9 mouse cellular contexts compared by ENCODE assay signal in genomic region chr1:38217912-38218795, GRCm38 (mm10).
DNase-seq lines count a peak whose midpoint lies in the region; ATAC-seq lines count a peak whose summit lies in the region.
"Had no signal": no experiment of that assay in that cellular context is flagged by ENCODE, and none has a peak within 500 bp of the region (broad histone marks: within the 10 kb centered on the region; RNA-seq: fewer than 3 reads in every experiment).

No protein-coding gene starts in this region.

- ATAC-seq in midbrain, embryonic 11.5 days (ENCODE audit: low FRiP score): no peak
- no peak for ATAC-seq in midbrain, embryonic 14.5 days (ENCODE audit: low FRiP score, low TSS enrichment)
- no peak for ATAC-seq in neural tube, embryonic 13.5 days (ENCODE audit: low read depth)

- no peaks in the 10 kb centered on the region for H3K4me1 ChIP-seq in midbrain, embryonic 11.5 days (ENCODE audit: control insufficient read depth, insufficient read depth, low read length)
- no peaks in the 10 kb centered on the region for H3K4me1 ChIP-seq in midbrain, embryonic 14.5 days (ENCODE audit: control insufficient read depth, insufficient read depth, low read length)
- peaks cover 31% of the 10 kb centered on the region for H3K4me1 ChIP-seq in neural tube, embryonic 13.5 days (replicated peaks)

- H3K4me2 ChIP-seq in midbrain, embryonic 11.5 days: no peak overlapping the region
- no peak overlapping the region for H3K4me2 ChIP-seq in midbrain, embryonic 14.5 days (ENCODE audit: low read length)
- H3K4me2 ChIP-seq in neural tube, embryonic 13.5 days: peak overlapping the region; percentile 34

- intact Hi-C loops in left cerebral cortex, postnatal 10 days (cut with DNase I): no loop called here

- H3K4me3 ChIP-seq in midbrain, embryonic 11.5 days (ENCODE audit: low read depth, low read length): no peak overlapping the region
- no peak overlapping the region for H3K4me3 ChIP-seq in midbrain, embryonic 14.5 days (replicated peaks; ENCODE audit: low read depth, low read length)
- H3K4me3 ChIP-seq in neural tube, embryonic 13.5 days: no peak overlapping the region

- H3K27ac ChIP-seq in midbrain, embryonic 11.5 days (ENCODE audit: low read depth, low read length): no peak overlapping the region
- no peak overlapping the region for H3K27ac ChIP-seq in midbrain, embryonic 14.5 days (replicated peaks; ENCODE audit: low read depth, low read length)
- H3K27ac ChIP-seq in neural tube, embryonic 13.5 days (replicated peaks): peak overlapping the region; percentile 52
- H3K27ac ChIP-seq: macrophage had no signal

- peak; percentile 8 to 52 for DNase-seq in adrenal gland, adult (ENCODE audit: inconsistent age in 2 of 2, low spot score in 1 of 2)
- no peak for DNase-seq in adrenal gland, adult 18-20 months (ENCODE audit: low spot score in 2 of 2)
- DNase-seq in midbrain, embryonic 11.5 days (ENCODE audit: low spot score, missing footprints): peak; percentile 79
- no peak for DNase-seq in midbrain, embryonic 14.5 days
- DNase-seq in kidney, postnatal 25 days: peak; percentile 31 to 69
- no peak for DNase-seq in left cerebral cortex, postnatal 10 days (ENCODE audit: extremely low spot score in 1 of 2, low spot score in 2 of 2)
- no peak for DNase-seq in thymus, postnatal 10 days (ENCODE audit: low spot score in 2 of 2)

- no peaks in the 10 kb centered on the region for H3K36me3 ChIP-seq in midbrain, embryonic 11.5 days (ENCODE audit: control insufficient read depth, insufficient read depth, low read length)
- H3K36me3 ChIP-seq in midbrain, embryonic 14.5 days (ENCODE audit: control insufficient read depth, insufficient read depth, low read length): no peaks in the 10 kb centered on the region
- 0 out of 2 replicates have a peak, but pooled peaks cover 5% of the 10 kb centered on the region for H3K36me3 ChIP-seq in neural tube, embryonic 13.5 days

- 76% methylated on average over 31 of the region's 31 CpGs for WGBS in midbrain, embryonic 11.5 days
- 75% methylated on average over 31 of the region's 31 CpGs for WGBS in midbrain, embryonic 14.5 days
- 60% methylated on average over 31 of the region's 31 CpGs for WGBS in neural tube, embryonic 13.5 days

- no peaks in the 10 kb centered on the region for H3K9me3 ChIP-seq in midbrain, embryonic 11.5 days (ENCODE audit: control insufficient read depth, low read length)
- H3K9me3 ChIP-seq in midbrain, embryonic 14.5 days (ENCODE audit: control insufficient read depth, low read length): 0 out of 2 replicates have a peak, but pooled peaks cover 4% of the 10 kb centered on the region
- H3K9me3 ChIP-seq in neural tube, embryonic 13.5 days: peaks cover 5% of the 10 kb centered on the region; the same call in 1 of the 2 replicates

- H3K27me3 ChIP-seq in midbrain, embryonic 11.5 days (ENCODE audit: control insufficient read depth, insufficient read depth, low read length): no peaks in the 10 kb centered on the region
- no peaks in the 10 kb centered on the region for H3K27me3 ChIP-seq in midbrain, embryonic 14.5 days (ENCODE audit: control insufficient read depth, insufficient read depth, low read length)
- no peaks in the 10 kb centered on the region for H3K27me3 ChIP-seq in neural tube, embryonic 13.5 days

- no peak overlapping the region for H3K9ac ChIP-seq in midbrain, embryonic 11.5 days (ENCODE audit: low read length)
- no peak overlapping the region for H3K9ac ChIP-seq in midbrain, embryonic 14.5 days (replicated peaks; ENCODE audit: low read length)
- H3K9ac ChIP-seq in neural tube, embryonic 13.5 days: peak overlapping the region; percentile 47; the same call in 1 of the 2 replicates

Comparison
In these comparisons a context has a peak if more than half of its experiments do, and no peak if none do; other contexts are left out.
1. DNase-seq: peak in adrenal gland, adult (2 of 2), midbrain, embryonic 11.5 days (single experiment) and kidney, postnatal 25 days (2 of 2); none in adrenal gland, adult 18-20 months (0 of 2), midbrain, embryonic 14.5 days (single experiment), left cerebral cortex, postnatal 10 days (0 of 2) and thymus, postnatal 10 days (0 of 2).